Mouse (Mus musculus): ENCODE measurements around the gene Atf7. TPM values are rescaled to one million over a fixed set of nuclear protein-coding genes. Genes with fewer than 3 reads are reported as not detected.

Gene Atf7
- polyA plus RNA-seq, 1 experiment from 2014 or later, result 9.8 TPM

DNA sequence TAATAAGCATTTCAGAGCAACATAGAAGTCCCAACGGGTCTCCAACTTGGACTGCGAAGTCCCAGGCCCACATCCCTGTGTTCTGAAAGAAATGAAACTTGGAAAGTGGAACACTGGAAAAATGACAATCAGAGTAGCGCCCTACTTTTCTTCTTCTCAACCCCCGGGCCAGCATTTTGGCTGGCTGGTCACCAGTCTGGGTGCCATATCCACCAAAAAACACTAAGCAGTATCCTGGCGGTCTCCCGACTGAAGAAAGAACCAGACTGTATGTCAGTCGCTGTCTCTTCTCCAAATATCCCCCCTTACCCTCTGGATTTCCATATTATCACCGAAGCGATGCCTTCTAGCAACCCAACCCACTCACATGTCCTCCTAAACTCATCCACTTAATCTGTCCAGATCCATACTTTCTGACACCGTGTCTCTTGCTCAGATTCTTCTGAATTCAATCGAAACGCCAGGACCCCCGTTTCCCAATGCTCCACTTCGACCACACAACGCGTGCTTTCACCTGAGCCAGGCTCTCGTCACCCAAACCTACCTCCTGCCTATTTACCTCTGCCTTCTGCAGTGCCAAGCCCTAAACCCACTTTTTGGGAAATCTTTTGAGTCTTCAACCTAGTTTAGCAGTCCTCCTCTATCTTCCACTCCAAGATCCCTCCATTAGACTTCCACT, 834 bp downstream of the Atf7 start:
- H3K9ac ChIP-seq (ENCODE audit: low read length), result peak overlapping the region; percentile 88
- peak; percentile 88 for DNase-seq (ENCODE audit: low spot score, missing footprints)
- no peaks in the 10 kb centered on the region for H3K36me3 ChIP-seq (ENCODE audit: control insufficient read depth, insufficient read depth, low read length)
- H3K9me3 ChIP-seq (ENCODE audit: control insufficient read depth, low read length), result no peaks in the 10 kb centered on the region
- peak; percentile 12; the same call in 1 of the 2 replicates for ATAC-seq (ENCODE audit: low FRiP score)
- H3K27me3 ChIP-seq (ENCODE audit: control insufficient read depth, insufficient read depth, low read length), result no peaks in the 10 kb centered on the region
- peaks cover 6% of the 10 kb centered on the region for H3K4me1 ChIP-seq (ENCODE audit: control insufficient read depth, insufficient read depth, low read length)
- peak overlapping the region; percentile 67 for H3K4me3 ChIP-seq (ENCODE audit: low read depth, low read length)
- H3K27ac ChIP-seq (ENCODE audit: low read depth, low read length), result no peak overlapping the region
- peak overlapping the region; percentile 86 for H3K4me2 ChIP-seq
- WGBS, result 10% methylated on average over 17 of the region's 17 CpGs

DNA sequence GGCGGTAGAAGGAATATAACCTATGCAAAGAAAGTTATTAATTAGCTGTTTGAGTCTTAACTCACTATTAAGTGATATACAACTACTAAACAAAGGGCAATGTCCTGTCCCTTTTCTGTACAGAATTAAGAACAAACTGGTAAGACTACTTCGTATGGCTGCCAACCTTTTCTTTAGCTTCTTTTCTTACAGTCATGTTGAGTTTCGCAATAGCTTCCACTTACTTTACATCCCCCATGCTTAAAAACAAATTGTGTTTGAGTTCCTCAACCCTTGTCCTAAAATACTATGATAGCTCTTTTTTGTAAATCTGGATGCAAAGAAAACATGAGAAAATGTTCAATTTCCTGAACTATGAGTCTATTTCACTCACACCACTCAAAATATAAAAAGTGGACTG, 2.1 kb downstream of the Atf7 start:
- Histone ChIP-seq H3K27me3 (ENCODE audit: control insufficient read depth, insufficient read depth, low read length) (no peaks in the 10 kb centered on the region), H3K27ac (ENCODE audit: low read depth, low read length) (no peak overlapping the region), H3K9me3 (ENCODE audit: control insufficient read depth, low read length) (no peaks in the 10 kb centered on the region), H3K4me2 (no peak overlapping the region), H3K36me3 (ENCODE audit: control insufficient read depth, insufficient read depth, low read length) (no peaks in the 10 kb centered on the region), H3K9ac (ENCODE audit: low read length) (no peak overlapping the region), H3K4me1 (ENCODE audit: control insufficient read depth, insufficient read depth, low read length) (peaks cover 6% of the 10 kb centered on the region), H3K4me3 (ENCODE audit: low read depth, low read length) (no peak overlapping the region)
- WGBS, result 95% methylated on average over 3 of the region's 3 CpGs
- DNase-seq (ENCODE audit: low spot score, missing footprints) (no peak), ATAC-seq (ENCODE audit: low FRiP score) (no peak)

DNA sequence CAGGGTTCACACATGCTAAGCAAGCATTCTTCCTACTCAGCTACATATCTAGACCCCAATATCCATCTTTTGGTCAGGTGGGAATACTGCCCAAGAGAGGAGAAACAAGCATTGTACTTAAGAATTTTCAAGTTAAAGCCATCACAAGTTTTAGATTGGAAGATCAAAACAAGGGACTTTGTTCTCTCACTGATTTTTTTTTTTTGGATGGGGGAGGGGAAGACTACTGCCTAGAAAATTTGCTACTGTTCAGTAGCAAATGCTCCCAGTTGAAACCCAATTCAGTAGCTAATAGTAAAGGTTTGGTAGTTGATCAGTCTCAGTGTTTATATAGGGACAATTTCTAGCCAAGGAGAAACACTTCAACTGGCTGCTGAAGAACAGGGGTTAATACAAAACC, 2.7 kb downstream of the Atf7 start:
- Histone ChIP-seq H3K27ac (ENCODE audit: low read depth, low read length) (no peak overlapping the region), H3K9me3 (ENCODE audit: control insufficient read depth, low read length) (no peaks in the 10 kb centered on the region), H3K4me3 (ENCODE audit: low read depth, low read length) (no peak overlapping the region), H3K4me1 (ENCODE audit: control insufficient read depth, insufficient read depth, low read length) (peaks cover 6% of the 10 kb centered on the region), H3K4me2 (no peak overlapping the region), H3K9ac (ENCODE audit: low read length) (no peak overlapping the region), H3K36me3 (ENCODE audit: control insufficient read depth, insufficient read depth, low read length) (no peaks in the 10 kb centered on the region), H3K27me3 (ENCODE audit: control insufficient read depth, insufficient read depth, low read length) (no peaks in the 10 kb centered on the region)
- ATAC-seq (ENCODE audit: low FRiP score), result no peak
- DNase-seq (ENCODE audit: low spot score, missing footprints), result no peak

DNA sequence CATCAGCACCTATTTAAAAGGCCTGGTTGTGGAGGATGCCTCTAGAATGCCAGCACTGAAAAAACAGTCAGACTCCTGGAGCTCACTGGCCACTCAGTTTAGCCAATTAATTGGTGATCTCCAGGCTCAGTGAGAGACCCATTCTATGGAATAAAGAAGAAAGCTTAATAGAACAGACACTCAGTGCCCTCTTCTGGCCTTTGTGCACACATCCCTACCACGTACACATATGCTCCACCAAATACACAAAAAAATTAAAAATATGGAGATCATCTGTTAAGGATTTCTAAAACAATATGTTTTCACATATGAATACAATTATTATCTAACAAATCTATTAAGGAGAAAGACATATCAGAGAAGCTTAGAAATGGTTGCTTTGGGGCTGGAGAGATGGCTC, 4.5 kb downstream of the Atf7 start:
- Histone ChIP-seq H3K4me3 (ENCODE audit: low read depth, low read length) (no peak overlapping the region), H3K27ac (ENCODE audit: low read depth, low read length) (no peak overlapping the region), H3K9me3 (ENCODE audit: control insufficient read depth, low read length) (no peaks in the 10 kb centered on the region), H3K4me2 (no peak overlapping the region), H3K27me3 (ENCODE audit: control insufficient read depth, insufficient read depth, low read length) (no peaks in the 10 kb centered on the region), H3K36me3 (ENCODE audit: control insufficient read depth, insufficient read depth, low read length) (no peaks in the 10 kb centered on the region), H3K9ac (ENCODE audit: low read length) (no peak overlapping the region), H3K4me1 (ENCODE audit: control insufficient read depth, insufficient read depth, low read length) (peaks cover 6% of the 10 kb centered on the region)
- no peak for ATAC-seq (ENCODE audit: low FRiP score)
- DNase-seq (ENCODE audit: low spot score, missing footprints), result no peak
- WGBS, result 93% methylated on average over 1 of the region's 1 CpGs

DNA sequence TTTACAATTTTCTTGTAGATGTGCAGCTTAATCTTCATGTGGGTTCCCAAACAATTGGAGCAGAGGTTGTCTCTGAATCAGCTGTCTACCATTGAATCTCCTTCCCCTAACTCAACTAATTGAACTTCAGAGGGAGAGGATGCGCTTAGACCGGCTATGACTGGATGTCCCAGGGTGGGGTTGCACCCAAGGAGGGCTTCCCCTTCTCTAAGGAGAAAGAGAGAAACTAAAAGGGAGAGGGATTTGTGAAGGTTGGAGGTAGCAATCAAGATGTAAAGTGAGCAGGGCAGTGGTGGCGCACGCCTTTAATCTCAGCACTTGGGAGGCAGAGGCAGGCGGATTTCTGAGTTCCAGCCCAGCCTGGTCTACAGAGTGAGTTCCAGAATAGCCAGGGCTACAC, 5.8 kb downstream of the Atf7 start:
- H3K9ac ChIP-seq (ENCODE audit: low read length), result no peak overlapping the region

DNA sequence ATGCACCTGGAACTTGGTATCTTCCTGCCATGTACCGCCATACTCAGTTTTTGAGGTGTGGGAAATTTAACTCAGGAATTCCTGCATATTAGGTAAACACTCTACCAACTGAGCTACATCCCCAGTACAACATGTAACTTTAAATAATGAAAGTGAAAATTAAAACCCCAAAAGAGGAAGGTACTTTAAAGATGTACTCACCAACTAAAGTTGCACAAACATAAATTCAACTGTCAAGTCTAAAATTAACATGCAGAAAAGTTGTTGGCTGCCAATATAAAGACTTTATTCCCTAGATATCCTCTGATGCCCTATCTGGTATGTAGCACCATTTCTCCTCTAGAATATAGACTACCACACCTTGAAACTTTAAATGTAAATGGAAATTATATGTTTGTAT, 7.6 kb downstream of the Atf7 start:
- Histone ChIP-seq H3K4me3 (ENCODE audit: low read depth, low read length) (no peak overlapping the region), H3K27ac (ENCODE audit: low read depth, low read length) (no peak overlapping the region), H3K4me1 (ENCODE audit: control insufficient read depth, insufficient read depth, low read length) (no peaks in the 10 kb centered on the region), H3K9ac (ENCODE audit: low read length) (no peak overlapping the region), H3K36me3 (ENCODE audit: control insufficient read depth, insufficient read depth, low read length) (no peaks in the 10 kb centered on the region), H3K27me3 (ENCODE audit: control insufficient read depth, insufficient read depth, low read length) (no peaks in the 10 kb centered on the region), H3K4me2 (no peak overlapping the region), H3K9me3 (ENCODE audit: control insufficient read depth, low read length) (no peaks in the 10 kb centered on the region)
- WGBS, result 98% methylated on average over 1 of the region's 1 CpGs
- DNase-seq (ENCODE audit: low spot score, missing footprints) (no peak), ATAC-seq (ENCODE audit: low FRiP score) (no peak)

More for the DNA sequence above, 5.8 kb downstream of the Atf7 start:
- no peak for ATAC-seq (ENCODE audit: low FRiP score)
- H3K27ac ChIP-seq (ENCODE audit: low read depth, low read length), result no peak overlapping the region
- 98% methylated on average over 5 of the region's 5 CpGs for WGBS
- H3K4me1 ChIP-seq (ENCODE audit: control insufficient read depth, insufficient read depth, low read length), result peaks cover 5% of the 10 kb centered on the region
- no peaks in the 10 kb centered on the region for H3K36me3 ChIP-seq (ENCODE audit: control insufficient read depth, insufficient read depth, low read length)
- no peaks in the 10 kb centered on the region for H3K9me3 ChIP-seq (ENCODE audit: control insufficient read depth, low read length)
- H3K4me3 ChIP-seq (ENCODE audit: low read depth, low read length), result no peak overlapping the region
- H3K27me3 ChIP-seq (ENCODE audit: control insufficient read depth, insufficient read depth, low read length), result no peaks in the 10 kb centered on the region
- DNase-seq (ENCODE audit: low spot score, missing footprints), result no peak
- no peak overlapping the region for H3K4me2 ChIP-seq

DNA sequence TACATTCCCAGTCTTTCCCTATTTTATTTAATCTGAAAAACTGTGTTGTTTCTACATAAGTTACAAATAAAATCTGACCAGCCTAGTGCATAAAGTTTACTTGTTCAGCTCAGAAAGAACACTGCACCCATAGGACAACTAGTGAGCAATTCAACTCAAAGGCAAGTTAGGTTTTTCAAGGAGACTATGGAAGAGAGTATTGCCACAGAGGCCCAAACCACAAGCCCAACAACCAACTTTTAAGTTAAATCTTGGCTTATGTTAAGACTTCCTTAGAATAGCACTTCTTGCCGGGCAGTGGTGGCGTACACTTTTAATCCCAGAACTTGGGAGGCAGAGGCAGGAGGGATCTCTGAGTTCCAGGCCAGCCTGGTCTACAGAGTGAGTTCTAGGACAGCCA, 9.1 kb downstream of the Atf7 start:
- Histone ChIP-seq H3K4me1 (ENCODE audit: control insufficient read depth, insufficient read depth, low read length) (no peaks in the 10 kb centered on the region), H3K9me3 (ENCODE audit: control insufficient read depth, low read length) (no peaks in the 10 kb centered on the region), H3K27ac (ENCODE audit: low read depth, low read length) (no peak overlapping the region), H3K27me3 (ENCODE audit: control insufficient read depth, insufficient read depth, low read length) (no peaks in the 10 kb centered on the region), H3K4me3 (ENCODE audit: low read depth, low read length) (no peak overlapping the region), H3K9ac (ENCODE audit: low read length) (no peak overlapping the region), H3K36me3 (ENCODE audit: control insufficient read depth, insufficient read depth, low read length) (no peaks in the 10 kb centered on the region), H3K4me2 (no peak overlapping the region)
- 92% methylated on average over 2 of the region's 2 CpGs for WGBS
- DNase-seq (ENCODE audit: low spot score, missing footprints), result no peak
- no peak for ATAC-seq (ENCODE audit: low FRiP score)

DNA sequence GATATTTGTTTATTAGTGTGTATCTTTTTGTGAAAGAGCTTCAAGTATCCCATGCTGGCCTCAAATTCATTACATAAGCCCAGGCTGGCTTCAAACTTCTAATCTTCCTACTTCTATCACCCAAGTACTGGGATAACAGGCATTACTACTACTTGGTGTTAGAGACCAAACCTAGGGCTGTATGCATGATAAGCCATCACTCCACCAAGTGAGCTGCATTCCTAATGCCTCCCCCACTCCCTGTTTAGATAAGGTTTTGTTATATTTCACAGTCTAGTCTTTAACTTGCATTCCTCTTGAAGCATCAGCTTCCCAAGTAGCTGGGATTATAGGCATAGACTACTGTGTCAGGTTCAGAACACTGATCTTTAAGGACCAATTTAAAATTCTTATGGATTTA, 11.0 kb downstream of the Atf7 start:
- no peak overlapping the region for H3K4me2 ChIP-seq
- DNase-seq (ENCODE audit: low spot score, missing footprints) (no peak), ATAC-seq (ENCODE audit: low FRiP score) (no peak)
- H3K4me3 ChIP-seq (ENCODE audit: low read depth, low read length), result no peak overlapping the region
- H3K9me3 ChIP-seq (ENCODE audit: control insufficient read depth, low read length), result no peaks in the 10 kb centered on the region
- H3K36me3 ChIP-seq (ENCODE audit: control insufficient read depth, insufficient read depth, low read length), result no peaks in the 10 kb centered on the region
- no peaks in the 10 kb centered on the region for H3K27me3 ChIP-seq (ENCODE audit: control insufficient read depth, insufficient read depth, low read length)
- no peaks in the 10 kb centered on the region for H3K4me1 ChIP-seq (ENCODE audit: control insufficient read depth, insufficient read depth, low read length)
- H3K27ac ChIP-seq (ENCODE audit: low read depth, low read length), result no peak overlapping the region
- H3K9ac ChIP-seq (ENCODE audit: low read length), result no peak overlapping the region

DNA sequence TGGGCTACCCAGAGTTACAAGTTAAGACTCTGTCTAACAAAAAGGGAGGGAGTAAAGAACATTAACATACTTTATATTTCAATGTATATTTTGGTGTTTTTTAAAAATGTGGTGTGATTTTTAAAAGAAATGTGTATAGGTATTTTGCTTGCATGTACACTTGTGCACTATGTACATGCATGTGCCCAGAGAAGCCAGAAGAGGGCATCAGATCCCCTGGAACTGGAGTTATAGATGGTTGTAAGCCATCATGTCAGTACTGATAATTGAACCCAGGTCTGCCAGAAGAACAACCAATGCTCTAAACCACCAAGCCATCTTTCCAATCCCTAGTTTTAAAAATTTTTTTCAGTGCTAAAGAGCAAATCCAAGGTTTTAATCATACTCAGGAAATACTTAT, 12.3 kb downstream of the Atf7 start:
- ATAC-seq (ENCODE audit: low FRiP score) (no peak), DNase-seq (ENCODE audit: low spot score, missing footprints) (no peak)
- no peak overlapping the region for H3K27ac ChIP-seq (ENCODE audit: low read depth, low read length)
- no peaks in the 10 kb centered on the region for H3K27me3 ChIP-seq (ENCODE audit: control insufficient read depth, insufficient read depth, low read length)
- H3K4me3 ChIP-seq (ENCODE audit: low read depth, low read length), result no peak overlapping the region
- H3K9me3 ChIP-seq (ENCODE audit: control insufficient read depth, low read length), result no peaks in the 10 kb centered on the region
- no peak overlapping the region for H3K4me2 ChIP-seq
- H3K4me1 ChIP-seq (ENCODE audit: control insufficient read depth, insufficient read depth, low read length), result no peaks in the 10 kb centered on the region
- H3K9ac ChIP-seq (ENCODE audit: low read length), result no peak overlapping the region
- H3K36me3 ChIP-seq (ENCODE audit: control insufficient read depth, insufficient read depth, low read length), result no peaks in the 10 kb centered on the region

All from midbrain, embryonic 11.5 days (tissue).